Mouse (Mus musculus) left cerebral cortex, postnatal 25 days (tissue): ENCODE measurements around the gene Spsb1. TPM values are rescaled to one million over a fixed set of nuclear protein-coding genes. Genes with fewer than 3 reads are reported as not detected.

Experiments
- DNase-seq, 2 experiments: peaks; one replicate each; pipeline ENCODE4 v3.0.0; 2022; ENCODE audit warnings: low spot score in 2 of 2, mixed read lengths in 1 of 2
- intact Hi-C: fragments of 180-260 bp; cut with DNase I; formaldehyde crosslinking; loops from one replicate; pipeline ENCODE4 v1.15.1; 2025
- total RNA-seq, 2 experiments: library from RNA; stranded (reverse); gene quantifications; 2 replicates each; pipeline ENCODE4 v1.2.3; 2021

Spsb1 gene
- total RNA-seq, 2 experiments from 2014 or later = 14.4 to 14.9 TPM

GRCm38 (mm10) chr4:149871582-149871981 is 83.3 kb downstream of the Spsb1 start:
- DNase-seq = no peak
- intact Hi-C loops = no loop called here

- no peak for DNase-seq
Observed at GRCm38 (mm10) chr4:149871014-149871413, 83.8 kb downstream of the Spsb1 start.

GRCm38 (mm10) chr4:149870412-149870811 is 84.4 kb downstream of the Spsb1 start:
- intact Hi-C loops = no loop called here
- DNase-seq = no peak

More at GRCm38 (mm10) chr4:149871014-149871413, 83.8 kb downstream of the Spsb1 start:
- intact Hi-C loops = no loop called here

GRCm38 (mm10) chr4:149868725-149869124 is 86.1 kb downstream of the Spsb1 start:
- DNase-seq = no peak
- intact Hi-C loops = no loop called here

GRCm38 (mm10) chr4:149868009-149868408 is 86.8 kb downstream of the Spsb1 start:
- no peak for DNase-seq
- intact Hi-C loops = no loop called here

GRCm38 (mm10) chr4:149867351-149867750 is 87.5 kb downstream of the Spsb1 start:
- DNase-seq = no peak
- intact Hi-C loops = no loop called here

GRCm38 (mm10) chr4:149864395-149864794 is 90.4 kb downstream of the Spsb1 start:
- DNase-seq = no peak
- intact Hi-C loops = no loop called here

- intact Hi-C loops = no loop called here
- no peak for DNase-seq
Observed at GRCm38 (mm10) chr4:149863522-149863921, 91.3 kb downstream of the Spsb1 start.

GRCm38 (mm10) chr4:149860393-149860792 is 94.5 kb downstream of the Spsb1 start:
- no peak for DNase-seq
- intact Hi-C loops = no loop called here

GRCm38 (mm10) chr4:149858584-149858983 is 96.3 kb downstream of the Spsb1 start:
- DNase-seq = no peak
- intact Hi-C loops = no loop called here

- DNase-seq = no peak
Observed at GRCm38 (mm10) chr4:149858097-149858496, 96.7 kb downstream of the Spsb1 start.

GRCm38 (mm10) chr4:149857688-149858087 is 97.2 kb downstream of the Spsb1 start:
- DNase-seq = no peak
- intact Hi-C loops = no loop called here

More at GRCm38 (mm10) chr4:149858097-149858496, 96.7 kb downstream of the Spsb1 start:
- intact Hi-C loops = no loop called here

- intact Hi-C loops = no loop called here
- DNase-seq = peak; percentile 44 to 62
Observed at GRCm38 (mm10) chr4:149855892-149856807, 98.7 kb downstream of the Spsb1 start.

GRCm38 (mm10) chr4:149855180-149855891 is 99.5 kb downstream of the Spsb1 start:
- intact Hi-C loops = no loop called here
- DNase-seq = no peak

GRCm38 (mm10) chr4:149854770-149855169 is 100.1 kb downstream of the Spsb1 start:
- intact Hi-C loops = no loop called here
- DNase-seq = no peak

GRCm38 (mm10) chr4:149854301-149854708 is 100.5 kb downstream of the Spsb1 start:
- intact Hi-C loops = no loop called here
- peak; percentile 36 to 57 for DNase-seq

GRCm38 (mm10) chr4:149853698-149854284 is 101.1 kb downstream of the Spsb1 start:
- no peak for DNase-seq
- intact Hi-C loops = no loop called here

- intact Hi-C loops = no loop called here
- DNase-seq = no peak
Observed at GRCm38 (mm10) chr4:149851554-149851953, 103.3 kb downstream of the Spsb1 start.

- DNase-seq = peak in 1 of 2 experiments; percentile 33
- intact Hi-C loops = no loop called here
Observed at GRCm38 (mm10) chr4:149850674-149851073, 104.2 kb downstream of the Spsb1 start.

GRCm38 (mm10) chr4:149850045-149850444 is 104.8 kb downstream of the Spsb1 start:
- intact Hi-C loops = no loop called here
- no peak for DNase-seq
